Mouse (Mus musculus): Measurements from ENCODE around the gene Meltf. TPM values are rescaled to one million over a fixed set of nuclear protein-coding genes. Genes with fewer than 3 reads are reported as not detected.
A peak's percentile ranks its signal among the peaks of the same experiment; 100 is the strongest.

Meltf gene
- polyA plus RNA-seq, 1 experiment from 2014 or later = 568 TPM

GRCm38 (mm10) chr16:31926547-31927182 lies 48.1 kb downstream of the Meltf start:
- no peaks in the 10 kb centered on the region for H3K27me3 ChIP-seq (replicated peaks; ENCODE audit: control insufficient read depth, insufficient read depth, low read length)
- no peak overlapping the region for H3K4me3 ChIP-seq (ENCODE audit: low read depth, low read length)
- H3K9me3 ChIP-seq (ENCODE audit: control insufficient read depth) = no peaks in the 10 kb centered on the region
- 0 out of 2 replicates have a peak, but pooled peaks have one; percentile 4 for ATAC-seq
- no peaks in the 10 kb centered on the region for H3K36me3 ChIP-seq (ENCODE audit: control insufficient read depth, insufficient read depth)
- no peaks in the 10 kb centered on the region for H3K4me1 ChIP-seq (replicated peaks; ENCODE audit: control insufficient read depth, insufficient read depth, low read length)
- TF ChIP-seq CTCF (IDR thresholded peaks at IDR 0.05; ENCODE audit: low read depth) = no peak
- no peak overlapping the region for H3K9ac ChIP-seq (ENCODE audit: low read depth, low read length)
- H3K27ac ChIP-seq (ENCODE audit: low read depth, low read length) = no peak overlapping the region
- H3K4me2 ChIP-seq (replicated peaks; ENCODE audit: low read depth) = no peak overlapping the region
- WGBS = 76% methylated on average over 13 of the region's 13 CpGs

- no peak for TF ChIP-seq CTCF (IDR thresholded peaks at IDR 0.05; ENCODE audit: low read depth)
- H3K4me3 ChIP-seq (ENCODE audit: low read depth, low read length) = no peak overlapping the region
- WGBS = 87% methylated on average over 5 of the region's 5 CpGs
- no peak overlapping the region for H3K27ac ChIP-seq (ENCODE audit: low read depth, low read length)
- H3K36me3 ChIP-seq (ENCODE audit: control insufficient read depth, insufficient read depth) = no peaks in the 10 kb centered on the region
- no peak for ATAC-seq
- no peak overlapping the region for H3K4me2 ChIP-seq (replicated peaks; ENCODE audit: low read depth)
- H3K4me1 ChIP-seq (replicated peaks; ENCODE audit: control insufficient read depth, insufficient read depth, low read length) = no peaks in the 10 kb centered on the region
- no peak overlapping the region for H3K9ac ChIP-seq (ENCODE audit: low read depth, low read length)
- no peaks in the 10 kb centered on the region; the same call in 1 of the 2 replicates for H3K27me3 ChIP-seq (replicated peaks; ENCODE audit: control insufficient read depth, insufficient read depth, low read length)
- H3K9me3 ChIP-seq (ENCODE audit: control insufficient read depth) = no peaks in the 10 kb centered on the region
These were observed 48.8 kb downstream of the Meltf start for GRCm38 (mm10) chr16:31927412-31927811.

GRCm38 (mm10) chr16:31931330-31931729 lies 52.7 kb downstream of the Meltf start:
- TF ChIP-seq CTCF (IDR thresholded peaks at IDR 0.05; ENCODE audit: low read depth) = no peak
- WGBS = 57% methylated on average over 17 of the region's 17 CpGs
- H3K27me3 ChIP-seq (replicated peaks; ENCODE audit: control insufficient read depth, insufficient read depth, low read length) = peaks cover 24% of the 10 kb centered on the region
- no peak overlapping the region for H3K4me3 ChIP-seq (ENCODE audit: low read depth, low read length)
- ATAC-seq = no peak
- H3K9me3 ChIP-seq (ENCODE audit: control insufficient read depth) = no peaks in the 10 kb centered on the region
- peak overlapping the region; percentile 39; the same call in 1 of the 2 replicates for H3K4me2 ChIP-seq (replicated peaks; ENCODE audit: low read depth)
- 0 out of 2 replicates have a peak, but pooled peaks cover 4% of the 10 kb centered on the region for H3K4me1 ChIP-seq (replicated peaks; ENCODE audit: control insufficient read depth, insufficient read depth, low read length)
- H3K9ac ChIP-seq (ENCODE audit: low read depth, low read length) = no peak overlapping the region
- H3K36me3 ChIP-seq (ENCODE audit: control insufficient read depth, insufficient read depth) = no peaks in the 10 kb centered on the region
- H3K27ac ChIP-seq (ENCODE audit: low read depth, low read length) = no peak overlapping the region

- Histone ChIP-seq H3K9ac (ENCODE audit: low read depth, low read length) (no peak overlapping the region), H3K4me1 (replicated peaks; ENCODE audit: control insufficient read depth, insufficient read depth, low read length) (0 out of 2 replicates have a peak, but pooled peaks cover 4% of the 10 kb centered on the region), H3K4me3 (ENCODE audit: low read depth, low read length) (no peak overlapping the region), H3K27me3 (replicated peaks; ENCODE audit: control insufficient read depth, insufficient read depth, low read length) (peaks cover 24% of the 10 kb centered on the region), H3K36me3 (ENCODE audit: control insufficient read depth, insufficient read depth) (no peaks in the 10 kb centered on the region), H3K4me2 (replicated peaks; ENCODE audit: low read depth) (no peak overlapping the region), H3K27ac (ENCODE audit: low read depth, low read length) (no peak overlapping the region), H3K9me3 (ENCODE audit: control insufficient read depth) (no peaks in the 10 kb centered on the region)
- no peak for ATAC-seq
- WGBS = 70% methylated on average over 5 of the region's 5 CpGs
- TF ChIP-seq CTCF (IDR thresholded peaks at IDR 0.05; ENCODE audit: low read depth) = no peak
These were observed 53.6 kb downstream of the Meltf start for GRCm38 (mm10) chr16:31932255-31932654.

GRCm38 (mm10) chr16:31932840-31933697 lies 54.5 kb downstream of the Meltf start:
- Histone ChIP-seq H3K27me3 (replicated peaks; ENCODE audit: control insufficient read depth, insufficient read depth, low read length) (peaks cover 24% of the 10 kb centered on the region), H3K36me3 (ENCODE audit: control insufficient read depth, insufficient read depth) (no peaks in the 10 kb centered on the region), H3K9me3 (ENCODE audit: control insufficient read depth) (no peaks in the 10 kb centered on the region), H3K9ac (ENCODE audit: low read depth, low read length) (no peak overlapping the region; the same call in 1 of the 2 replicates), H3K4me1 (replicated peaks; ENCODE audit: control insufficient read depth, insufficient read depth, low read length) (0 out of 2 replicates have a peak, but pooled peaks cover 4% of the 10 kb centered on the region), H3K4me2 (replicated peaks; ENCODE audit: low read depth) (peak overlapping the region; percentile 88), H3K27ac (ENCODE audit: low read depth, low read length) (no peak overlapping the region), H3K4me3 (ENCODE audit: low read depth, low read length) (peak overlapping the region; percentile 46)
- TF ChIP-seq CTCF (IDR thresholded peaks at IDR 0.05; ENCODE audit: low read depth) = peak; percentile 98
- ATAC-seq = peak; percentile 60
- under 1% methylated on average over 50 of the region's 50 CpGs for WGBS

Data from intestine, postnatal 0 days (tissue).